Comparison of ENCODE assay signal across 12 mouse cellular contexts in the genomic region with DNA sequence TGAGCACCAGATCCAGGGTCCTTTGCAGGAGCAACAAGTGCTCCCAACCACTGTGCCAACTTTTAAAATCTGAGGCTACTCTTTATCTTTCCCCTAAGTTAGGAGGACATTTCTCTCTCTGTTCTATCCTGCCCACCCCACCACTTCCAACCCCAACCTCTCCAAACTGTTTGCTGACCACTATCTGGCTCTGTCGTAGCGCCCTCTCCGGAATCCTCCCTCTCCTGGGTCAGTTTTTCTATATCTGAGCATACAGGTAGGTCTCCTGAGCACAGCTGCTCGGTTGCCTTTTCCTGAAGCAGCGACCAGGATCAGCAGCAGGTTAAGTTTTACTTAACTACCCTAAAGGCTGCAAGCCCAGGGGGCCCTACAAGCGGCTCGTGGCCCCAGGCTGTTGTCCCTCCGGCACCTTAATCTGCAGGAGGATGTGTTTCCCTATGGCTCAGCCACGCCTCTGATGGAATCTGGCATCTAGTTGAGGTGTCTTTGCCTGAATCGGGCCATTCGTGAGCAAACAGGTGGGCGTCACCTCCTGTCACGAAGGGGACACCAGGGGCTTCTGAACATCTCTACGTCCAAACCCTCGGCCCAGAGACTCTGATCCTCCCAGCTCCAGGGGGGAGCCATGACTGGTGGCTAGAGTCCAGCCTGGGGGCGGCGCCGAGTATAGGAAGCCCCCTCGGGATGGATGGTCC. TPM values are rescaled to one million over a fixed set of nuclear protein-coding genes. Genes with fewer than 3 reads are reported as not detected.
A peak's percentile ranks its signal among the peaks of the same experiment; 100 is the strongest.
DNase-seq lines count a peak whose midpoint lies in the region; ATAC-seq and TF ChIP-seq lines count a peak whose summit lies in the region.
"Had no signal": no experiment of that assay in that cellular context is flagged by ENCODE, and none has a peak within 500 bp of the region (broad histone marks: within the 10 kb centered on the region; RNA-seq: fewer than 3 reads in every experiment).

No protein-coding gene starts in this region.

- no peak for TF ChIP-seq POLR2A in ES-Bruce4 (IDR thresholded peaks at IDR 0.05; ENCODE audit: insufficient read depth, low read length)

- H3K9ac ChIP-seq in heart, embryonic 13.5 days, result 0 out of 2 replicates have a peak overlapping the region, but pooled peaks have one; percentile 30
- no peak overlapping the region for H3K9ac ChIP-seq in ES-Bruce4 (ENCODE audit: low read depth, poor library complexity, severe bottlenecking)
- no peak overlapping the region for H3K9ac ChIP-seq in embryonic facial prominence, embryonic 15.5 days
- no peak overlapping the region for H3K9ac ChIP-seq in limb, embryonic 11.5 days (ENCODE audit: low read length)

- TF ChIP-seq EP300 in ES-Bruce4 (IDR thresholded peaks at IDR 0.05; ENCODE audit: insufficient read depth, low read depth, low read length), result no peak

- no peak overlapping the region for H3K27ac ChIP-seq in heart, embryonic 13.5 days (replicated peaks)
- H3K27ac ChIP-seq in ES-Bruce4 (ENCODE audit: insufficient read depth, low read length), result no peak overlapping the region
- H3K27ac ChIP-seq in embryonic facial prominence, embryonic 15.5 days (replicated peaks), result no peak overlapping the region
- H3K27ac ChIP-seq in limb, embryonic 11.5 days (replicated peaks; ENCODE audit: low read depth, low read length), result no peak overlapping the region
- H3K27ac ChIP-seq: gastrocnemius, adult 2 months; layer of hippocampus, adult 2 months had no signal

- H3K4me2 ChIP-seq in heart, embryonic 13.5 days, result peak overlapping the region; percentile 58
- H3K4me2 ChIP-seq in embryonic facial prominence, embryonic 15.5 days (replicated peaks), result peak overlapping the region; percentile 58
- H3K4me2 ChIP-seq in limb, embryonic 11.5 days (ENCODE audit: low read depth, severe bottlenecking), result peak overlapping the region; percentile 44

- TF ChIP-seq CTCF in ES-Bruce4 (IDR thresholded peaks at IDR 0.05; ENCODE audit: low read depth, low read length), result no peak

- DNase-seq in heart, postnatal 4 days, result no peak
- DNase-seq in limb, embryonic 11.5 days (ENCODE audit: low spot score), result peak; percentile 40
- no peak for DNase-seq in urinary bladder, postnatal 36 days (ENCODE audit: low spot score in 2 of 2)
- no peak for DNase-seq in thymus, adult 18-20 months
- DNase-seq in left cerebral cortex, adult 9 months (ENCODE audit: low spot score in 2 of 2), result no peak
- DNase-seq: cerebellum, adult 2 months; gastrocnemius, adult 2 months; lung, postnatal 36 days had no signal

- no peaks in the 10 kb centered on the region for H3K36me3 ChIP-seq in heart, embryonic 13.5 days
- H3K36me3 ChIP-seq in ES-Bruce4 (ENCODE audit: control insufficient read depth, insufficient read depth, low read length, poor library complexity, severe bottlenecking), result no peaks in the 10 kb centered on the region
- no peaks in the 10 kb centered on the region for H3K36me3 ChIP-seq in embryonic facial prominence, embryonic 15.5 days
- no peaks in the 10 kb centered on the region for H3K36me3 ChIP-seq in limb, embryonic 11.5 days (ENCODE audit: control insufficient read depth, insufficient read depth, low read length)

- peaks cover 83% of the 10 kb centered on the region for H3K27me3 ChIP-seq in heart, embryonic 13.5 days (replicated peaks)
- H3K27me3 ChIP-seq in ES-Bruce4 (ENCODE audit: control insufficient read depth, insufficient read depth, low read length, poor library complexity, severe bottlenecking), result peaks cover 21% of the 10 kb centered on the region
- peaks cover 57% of the 10 kb centered on the region for H3K27me3 ChIP-seq in embryonic facial prominence, embryonic 15.5 days
- H3K27me3 ChIP-seq in limb, embryonic 11.5 days (ENCODE audit: control insufficient read depth, insufficient read depth, low read length), result peaks cover 62% of the 10 kb centered on the region

- peaks cover 6% of the 10 kb centered on the region for H3K9me3 ChIP-seq in heart, embryonic 13.5 days
- H3K9me3 ChIP-seq in ES-Bruce4 (replicated peaks; ENCODE audit: control insufficient read depth, insufficient read depth, low read length, poor library complexity, severe bottlenecking), result 0 out of 2 replicates have a peak, but pooled peaks cover 2% of the 10 kb centered on the region
- H3K9me3 ChIP-seq in embryonic facial prominence, embryonic 15.5 days (replicated peaks), result no peaks in the 10 kb centered on the region
- no peaks in the 10 kb centered on the region for H3K9me3 ChIP-seq in limb, embryonic 11.5 days (ENCODE audit: control insufficient read depth, low read length)

- no peak for ATAC-seq in heart, embryonic 13.5 days (ENCODE audit: extremely low read depth, insufficient number of reproducible peaks, low FRiP score, low TSS enrichment)
- ATAC-seq in embryonic facial prominence, embryonic 15.5 days (ENCODE audit: insufficient number of reproducible peaks, low FRiP score, low TSS enrichment, low read depth), result peak; percentile 39; the same call in 1 of the 2 replicates
- ATAC-seq in limb, embryonic 11.5 days (ENCODE audit: insufficient number of reproducible peaks, low FRiP score, low TSS enrichment, low read depth), result no peak

- 1% methylated on average over 19 of the region's 19 CpGs for WGBS in heart, embryonic 13.5 days
- WGBS in embryonic facial prominence, embryonic 15.5 days, result 5% methylated on average over 19 of the region's 19 CpGs
- 1% methylated on average over 19 of the region's 19 CpGs for WGBS in limb, embryonic 11.5 days

- 0 out of 2 replicates have a peak, but pooled peaks cover 7% of the 10 kb centered on the region for H3K4me1 ChIP-seq in heart, embryonic 13.5 days
- H3K4me1 ChIP-seq in ES-Bruce4 (ENCODE audit: control insufficient read depth, insufficient read depth, low read length), result no peaks in the 10 kb centered on the region
- peaks cover 18% of the 10 kb centered on the region for H3K4me1 ChIP-seq in embryonic facial prominence, embryonic 15.5 days
- H3K4me1 ChIP-seq in limb, embryonic 11.5 days (ENCODE audit: control insufficient read depth, insufficient read depth, low read length), result peaks cover 6% of the 10 kb centered on the region; the same call in 1 of the 2 replicates

- H3K4me3 ChIP-seq in heart, embryonic 13.5 days, result peak overlapping the region; percentile 25
- H3K4me3 ChIP-seq in ES-Bruce4 (ENCODE audit: low read depth, low read length), result 0 out of 2 replicates have a peak overlapping the region, but pooled peaks have one; percentile 1
- H3K4me3 ChIP-seq in embryonic facial prominence, embryonic 15.5 days (replicated peaks), result peak overlapping the region; percentile 32
- peak overlapping the region; percentile 17 for H3K4me3 ChIP-seq in limb, embryonic 11.5 days (ENCODE audit: low read depth, low read length)
- H3K4me3 ChIP-seq: gastrocnemius, adult 2 months; layer of hippocampus, adult 2 months had no signal

RNA-seq across cellular contexts. Expression of gene Tfap2a, which starts 6.1 kb away (rescaled TPM):
- 0.09 and 0.16 TPM in 2 replicates for polyA plus RNA-seq in heart, embryonic 13.5 days (2015; fragmentation: Nextera tagmentation; extraction: Ambion mirVana)
- under 1 TPM in 1 of 2 experiments, not detected in 1; 0.27 TPM for total RNA-seq in heart, postnatal 4 days (2021)
- polyA plus RNA-seq in ES-Bruce4 (2011; ENCODE audit: insufficient read depth, insufficient read length, low read depth, missing spikeins), result 1.5 and 1.9 TPM in 2 replicates
- 13.4 and 15.4 TPM in 2 replicates for polyA plus RNA-seq in embryonic facial prominence, embryonic 15.5 days (2015; fragmentation: Nextera tagmentation; extraction: Ambion mirVana)
- 7.2 and 7.3 TPM in 2 replicates for polyA plus RNA-seq in limb, embryonic 11.5 days (2014; fragmentation: Nextera tagmentation; extraction: Ambion mirVana)
